Mouse (Mus musculus): ENCODE results near the gene Naaladl1.

GRCm38 (mm10) chr19:6094119-6094518 lies 11.5 kb upstream of the Naaladl1 start, which contains the start of gene AC131692.1:
- TF ChIP-seq CTCF (IDR thresholded peaks at IDR 0.05; ENCODE audit: borderline replicate concordance, control insufficient read depth, extremely low read depth, insufficient read depth, low read length, poor library complexity) (no peak), POLR2A (IDR thresholded peaks at IDR 0.05; ENCODE audit: control insufficient read depth, extremely low read depth, insufficient read depth, low read length, poor library complexity) (no peak)
